Mouse (Mus musculus) B cell, adult 2 months (primary cell): ENCODE results near the gene Cdk7.
"Not testable (repeated sequence)": the region's sequence is repeated elsewhere in the genome, so short reads cannot be mapped to it uniquely, and the experiment has no call there.

Source experiments
- DNase-seq, 2 experiments: peaks; one replicate each; pipeline ENCODE4 v3.0.0; 2022

Cdk7 gene

DNA sequence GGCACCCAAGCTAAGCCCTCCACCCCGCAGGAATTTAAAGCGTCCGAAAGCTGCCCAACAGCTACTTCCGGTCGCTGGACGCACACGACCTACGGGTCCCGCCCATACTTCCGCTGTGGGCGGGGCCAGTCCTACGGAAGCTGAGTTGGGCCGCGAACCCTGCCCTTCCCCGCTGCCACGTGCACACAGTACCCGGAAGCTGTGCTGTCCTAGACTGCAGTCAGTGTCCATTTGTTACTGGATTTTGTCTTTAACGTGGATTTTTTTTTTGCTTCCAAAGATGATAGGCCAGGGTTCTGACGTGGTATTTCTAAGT lies at the start of gene Cdk7:
Gene Cdk7, minus strand, starts transcription at position 79 of the 316 bp plus-strand sequence.
- DNase-seq = peak; percentile 93

DNA sequence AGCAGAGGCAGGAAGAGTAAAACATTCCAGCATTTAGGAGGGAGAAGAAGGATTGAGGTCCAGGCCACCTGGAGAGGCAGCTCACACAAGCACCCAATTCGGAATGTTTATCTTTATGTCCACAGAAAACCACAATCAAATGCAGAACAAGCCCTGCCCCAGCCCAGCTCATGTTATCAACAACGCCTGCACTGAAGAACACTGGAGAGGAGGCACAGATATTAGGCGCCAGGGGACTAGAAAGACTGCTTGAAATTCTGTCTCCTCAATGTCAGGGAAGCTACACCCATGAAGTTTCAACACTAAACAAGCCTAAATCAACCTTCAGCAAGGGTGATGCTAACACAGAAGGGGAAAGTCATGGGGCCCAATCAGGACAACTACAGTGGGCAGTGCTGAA lies 46.8 kb upstream of the Cdk7 start:
- DNase-seq = no peak

DNA sequence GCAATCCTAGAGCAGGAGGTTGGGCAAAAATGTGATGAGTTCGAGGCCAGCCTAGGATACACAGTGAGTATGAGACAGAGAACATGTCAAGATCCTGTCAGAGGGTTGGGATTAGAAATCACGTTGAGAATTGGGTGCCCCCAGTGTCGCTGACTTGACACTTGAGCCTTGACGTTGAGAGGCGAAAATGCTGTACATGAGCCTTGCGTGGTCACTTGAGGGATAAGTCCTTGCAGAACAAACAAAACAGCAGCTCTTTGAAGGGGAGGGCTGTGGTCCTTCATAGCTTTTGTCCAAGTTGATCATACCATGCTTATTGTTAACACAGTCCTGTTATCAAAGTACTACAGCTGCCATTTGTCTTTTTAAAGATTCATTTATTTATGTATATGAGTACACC lies 46.0 kb upstream of the Cdk7 start:
- no peak for DNase-seq

DNA sequence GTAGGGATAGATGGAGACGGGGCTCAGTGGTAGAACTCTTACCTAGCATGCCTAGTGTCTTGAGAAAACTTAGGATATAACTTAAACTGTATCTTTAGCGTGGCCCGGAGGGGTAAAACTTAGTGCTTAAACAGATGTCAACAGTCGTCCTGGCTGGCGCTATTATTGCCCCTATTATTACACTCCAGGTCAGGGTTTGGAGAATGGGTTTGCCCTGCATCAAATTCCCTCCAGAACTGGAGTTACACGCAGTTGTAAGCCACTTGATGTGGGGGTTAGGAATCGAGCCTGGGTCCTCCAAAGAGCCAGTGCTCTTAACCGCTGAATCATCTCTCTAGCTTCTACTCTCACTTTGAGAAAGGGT lies 45.3 kb upstream of the Cdk7 start:
- no peak for DNase-seq

DNA sequence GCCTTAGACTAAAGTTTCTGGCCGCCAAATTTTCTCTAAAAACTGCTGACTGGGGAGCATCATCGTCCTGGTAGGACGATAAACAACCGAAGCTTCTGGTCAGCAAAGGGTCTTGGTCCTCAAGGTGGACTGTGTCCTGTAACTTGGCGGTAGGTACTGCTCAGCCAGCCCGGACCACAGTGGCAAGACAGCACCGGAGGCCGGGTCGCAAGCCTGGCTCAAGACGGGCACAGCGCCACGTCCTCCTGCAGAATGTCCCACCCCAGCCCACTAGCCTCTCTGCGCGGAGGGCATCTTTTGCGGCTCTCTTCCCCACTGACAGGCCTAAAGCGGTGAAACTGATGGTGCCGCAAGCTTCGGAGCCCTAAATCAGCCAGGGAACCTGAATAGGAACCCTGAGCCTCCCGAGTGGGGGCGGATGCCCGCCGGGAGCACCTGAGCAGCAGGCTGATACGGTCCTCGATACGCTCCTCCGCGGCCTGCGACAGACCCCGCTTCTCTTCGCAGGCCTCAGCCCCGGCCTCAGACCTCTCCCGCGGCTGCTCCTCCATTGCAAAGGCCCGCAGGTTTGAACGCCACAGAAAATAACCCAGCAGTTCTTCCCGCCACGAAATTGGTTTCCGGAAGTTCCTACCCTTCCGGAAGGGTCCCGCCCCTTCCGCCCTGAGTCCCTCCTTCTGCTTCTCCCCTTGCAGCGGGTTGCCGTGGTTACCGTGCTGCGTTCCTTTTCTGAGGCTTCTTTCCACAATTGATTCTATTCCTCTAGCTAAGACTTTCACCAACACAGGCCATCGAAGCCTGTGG lies 44.7 kb upstream of the Cdk7 start, which contains the start of gene Cenph:
Gene Cenph, minus strand, starts transcription at position 648 of the 804 bp plus-strand sequence.
- DNase-seq = peak; percentile 88

- DNase-seq = no peak
These were observed 44.0 kb upstream of the Cdk7 start for GRCm38 (mm10) chr13:100774704-100775103.

GRCm38 (mm10) chr13:100755329-100755728 lies 24.6 kb upstream of the Cdk7 start:
- DNase-seq = no peak

DNA sequence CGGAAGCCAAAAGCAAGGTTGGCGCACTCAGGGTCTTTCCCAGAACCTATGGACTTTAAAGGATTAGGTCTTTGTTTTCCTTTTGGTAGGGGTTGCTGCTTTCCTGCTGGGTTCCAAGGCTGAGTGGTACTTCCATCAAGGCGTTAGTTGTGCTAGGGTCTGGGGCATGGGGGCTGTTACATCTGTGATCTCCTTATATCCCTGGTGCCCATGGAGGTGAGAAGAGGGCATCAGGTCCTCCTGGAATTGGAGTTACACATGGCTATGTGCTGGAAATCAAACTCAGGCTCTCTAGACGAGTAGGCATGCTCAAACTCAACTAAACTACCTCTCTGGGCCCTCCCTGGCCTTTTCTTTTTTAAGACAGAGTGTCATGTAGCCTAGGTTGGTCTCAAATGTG lies 23.4 kb upstream of the Cdk7 start:
- DNase-seq = no peak

GRCm38 (mm10) chr13:100753011-100753410 lies 22.3 kb upstream of the Cdk7 start:
- DNase-seq = no peak

- no peak for DNase-seq
These were observed 21.8 kb upstream of the Cdk7 start for GRCm38 (mm10) chr13:100752529-100752928.

GRCm38 (mm10) chr13:100751402-100751801 lies 20.7 kb upstream of the Cdk7 start:
- DNase-seq = no peak

DNA sequence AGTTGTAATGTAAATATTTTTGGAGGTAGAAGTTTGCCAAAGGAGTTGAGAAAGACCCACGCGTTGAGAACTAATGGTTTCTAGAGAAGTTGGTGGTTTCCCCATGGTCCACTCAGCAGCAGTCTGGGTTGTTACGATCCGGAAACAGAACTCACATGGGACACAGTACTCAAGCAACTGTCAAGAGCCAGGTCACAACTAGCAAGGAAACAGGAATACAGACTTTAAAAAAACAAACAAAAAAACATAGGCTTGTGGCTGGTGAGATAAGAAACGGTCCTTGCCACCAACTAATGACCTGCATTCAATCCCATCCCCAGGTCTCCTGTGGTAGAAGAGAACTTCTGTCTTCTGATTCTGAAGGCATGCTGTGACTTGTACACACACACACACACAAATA lies 20.1 kb upstream of the Cdk7 start:
- DNase-seq = no peak

DNA sequence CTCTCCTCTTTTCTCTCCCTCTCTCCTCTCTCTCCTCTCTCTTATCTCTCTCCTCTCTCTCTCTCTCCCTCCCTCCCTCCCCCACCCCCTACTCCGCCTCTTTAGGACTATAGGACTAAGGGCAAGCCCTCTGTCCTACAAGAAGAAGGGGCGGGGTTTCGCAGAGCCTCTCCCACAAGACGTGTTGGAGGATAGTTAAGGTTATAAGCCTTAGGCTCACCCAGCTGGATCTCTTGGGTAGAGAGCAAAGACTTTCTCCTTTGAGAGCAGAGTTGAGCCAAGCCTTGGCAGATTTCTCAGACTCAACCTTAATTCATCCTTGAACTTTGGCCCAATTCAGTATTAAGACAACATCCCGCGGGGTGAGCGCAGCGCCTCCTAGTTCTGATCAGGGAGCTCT lies 17.9 kb upstream of the Cdk7 start:
- DNase-seq = no peak

DNA sequence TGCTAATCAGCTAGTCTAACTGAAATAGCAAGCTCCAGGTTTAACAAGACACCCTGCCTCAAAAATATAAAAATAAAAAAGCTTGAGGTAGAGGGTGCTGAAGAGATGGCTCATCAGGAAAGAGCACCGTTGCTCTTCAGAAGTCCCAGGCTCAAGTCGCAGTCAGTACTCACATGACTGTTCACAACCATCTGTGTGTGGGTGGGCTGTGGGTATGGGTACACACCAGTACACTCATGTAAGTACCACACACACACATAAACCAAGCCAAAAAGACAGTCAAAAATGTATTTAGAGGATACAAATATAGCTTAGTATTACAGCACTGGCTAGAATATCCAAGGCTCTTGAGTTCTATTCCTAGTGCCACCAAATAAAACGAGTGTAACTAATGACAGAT lies 15.4 kb upstream of the Cdk7 start:
- DNase-seq = no peak

- peak; percentile 93 to 94 for DNase-seq
These were observed 13.5 kb upstream of the Cdk7 start, which contains the start of gene Mrps36 for GRCm38 (mm10) chr13:100744036-100744744. TSS of gene Mrps36 (minus strand) at chr13:100744659.

GRCm38 (mm10) chr13:100743346-100744035 lies 12.8 kb upstream of the Cdk7 start:
- no peak for DNase-seq

- DNase-seq = no peak
These were observed 12.1 kb upstream of the Cdk7 start for GRCm38 (mm10) chr13:100742831-100743230.

- DNase-seq = no peak
These were observed 2.0 kb upstream of the Cdk7 start for GRCm38 (mm10) chr13:100732756-100733155.

DNA sequence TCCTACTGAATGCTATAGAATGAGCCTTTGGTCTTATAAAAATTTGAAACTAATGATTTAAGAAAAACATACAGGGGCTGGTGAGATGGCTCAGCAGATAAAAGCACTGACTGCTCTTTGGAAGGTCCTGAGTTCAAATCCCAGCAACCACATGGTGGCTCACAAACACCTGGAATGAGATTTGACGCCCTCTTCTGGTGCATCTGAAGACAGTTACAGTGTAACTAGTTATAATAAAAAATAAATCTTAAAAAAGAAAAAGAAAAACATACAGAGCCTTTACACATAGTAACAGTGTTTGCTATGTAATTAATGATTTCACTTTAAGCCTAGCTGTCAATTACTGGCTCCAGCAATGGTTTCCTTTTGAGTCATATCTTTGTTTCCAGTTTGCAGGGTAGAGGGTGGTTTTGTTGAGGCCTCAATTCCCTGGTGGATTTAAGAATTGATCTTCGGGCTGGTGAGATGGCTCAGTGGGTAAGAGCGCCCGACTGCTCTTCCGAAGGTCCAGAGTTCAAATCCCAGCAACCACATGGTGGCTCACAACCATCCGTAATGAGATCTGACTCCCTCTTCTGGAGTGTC lies 815 bp upstream of the Cdk7 start:
- DNase-seq = peak; percentile 4 to 5

DNA sequence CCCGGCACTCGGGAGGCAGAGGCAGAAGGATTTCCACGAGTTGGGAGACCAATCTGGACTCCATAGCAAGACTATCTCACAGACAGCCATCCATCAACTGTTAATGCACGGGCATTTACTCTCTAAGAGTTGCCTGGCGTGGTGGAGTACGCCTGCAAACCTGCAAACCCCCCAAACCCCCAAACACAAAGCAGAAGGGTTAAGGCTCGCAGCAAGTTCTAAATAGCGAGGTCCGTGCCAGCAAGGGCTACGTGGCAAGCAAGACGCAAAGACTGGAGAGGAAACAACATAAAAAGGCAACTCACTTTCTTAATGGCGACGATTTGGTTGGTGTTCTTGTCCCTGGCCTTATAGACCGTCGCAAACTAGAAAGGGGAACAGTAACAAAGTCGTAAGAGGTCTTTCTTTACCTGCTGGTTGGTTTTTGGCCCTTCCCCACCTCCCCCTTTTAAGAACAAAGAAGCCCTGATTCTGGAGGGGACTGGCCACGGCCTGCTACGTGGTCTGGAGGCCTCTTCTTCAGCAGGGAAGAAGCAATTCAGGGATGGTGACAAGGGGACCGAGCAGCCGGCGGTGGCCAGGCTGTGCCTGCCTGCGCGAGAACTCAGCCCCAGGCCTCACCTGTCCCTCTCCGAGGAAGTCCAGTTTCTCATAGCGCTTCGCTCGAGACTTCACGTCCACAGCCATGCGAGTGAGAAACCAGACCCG lies 432 bp downstream of the Cdk7 start:
- peak in 1 of 2 experiments; percentile 36 for DNase-seq

DNA sequence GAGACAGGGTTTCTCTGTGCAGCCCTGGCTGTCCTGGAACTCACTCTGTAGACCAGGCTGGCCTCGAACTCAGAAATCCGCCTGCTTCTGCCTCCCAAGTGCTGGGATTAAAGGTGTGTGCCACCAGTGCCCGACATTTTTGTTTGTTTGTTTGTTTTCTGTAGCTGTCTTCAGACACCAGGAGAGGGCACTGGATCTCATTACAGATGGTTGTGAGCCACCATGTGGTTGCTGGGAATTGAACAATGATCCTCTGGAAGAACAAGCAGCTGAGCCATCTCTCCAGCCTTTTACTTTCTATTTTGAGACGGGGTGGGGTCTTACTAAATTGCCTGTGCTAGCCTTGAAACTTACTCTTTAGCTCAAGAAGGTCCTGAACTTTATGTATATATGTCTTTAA lies 2.2 kb downstream of the Cdk7 start:
- DNase-seq = not testable (repeated sequence)

DNA sequence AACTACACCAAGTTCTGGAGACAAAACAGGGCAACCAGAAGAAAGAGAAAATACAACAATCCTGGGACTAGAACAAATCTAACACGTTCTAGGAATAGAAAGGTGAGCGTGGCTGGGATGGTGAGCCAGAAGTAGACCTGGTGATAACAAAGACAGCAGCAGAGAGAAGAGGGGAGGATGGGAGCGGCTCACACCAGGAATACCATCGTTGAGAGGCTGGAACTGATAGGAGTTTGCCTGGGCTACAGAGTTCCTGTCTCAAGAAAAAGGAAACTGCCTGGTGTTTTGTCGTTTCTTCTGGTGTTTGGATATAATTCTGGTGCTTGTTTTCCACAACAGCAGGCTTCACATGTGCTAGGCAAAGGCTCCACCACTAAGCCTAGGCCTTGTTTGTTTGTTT lies 2.7 kb downstream of the Cdk7 start:
- DNase-seq = no peak

DNA sequence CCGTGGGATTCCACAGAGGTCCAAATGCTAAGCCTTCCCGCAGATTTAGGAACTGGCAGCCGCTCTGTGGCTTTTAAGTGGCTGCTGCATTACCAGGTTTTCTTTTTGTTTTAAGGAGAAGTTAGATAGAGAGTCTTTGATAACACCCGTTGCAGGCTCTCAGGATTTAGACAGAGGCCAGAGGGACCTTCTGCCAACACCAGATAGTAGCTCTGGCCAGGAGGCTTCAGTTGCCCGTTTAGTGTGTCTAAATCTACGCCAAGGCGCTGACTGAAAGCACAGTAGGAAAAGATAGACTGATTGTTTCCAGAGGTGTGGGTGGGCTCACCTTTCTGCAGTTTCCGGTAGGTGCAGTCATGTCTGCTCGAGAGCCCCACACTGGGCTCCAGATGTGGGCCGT lies 5.5 kb downstream of the Cdk7 start:
- no peak for DNase-seq
